Mouse (Mus musculus) kidney, postnatal 25 days (tissue): ENCODE results near the gene Grin3a.
A peak's percentile ranks its signal among the peaks of the same experiment; 100 is the strongest.
"Not testable (repeated sequence)": the region's sequence is repeated elsewhere in the genome, so short reads cannot be mapped to it uniquely, and the experiment has no call there.

Experiments
- DNase-seq, 2 experiments: peaks; one replicate each; pipeline ENCODE4 v3.0.0; 2021; ENCODE audit warnings: mixed read lengths in 2 of 2

The Grin3a gene

GRCm38 (mm10) chr4:49680171-49680875, 165.2 kb downstream of the Grin3a start:
- DNase-seq, result no peak

GRCm38 (mm10) chr4:49676790-49677189, 168.8 kb downstream of the Grin3a start:
- DNase-seq, result no peak

- no peak for DNase-seq
Observed at GRCm38 (mm10) chr4:49676071-49676470, 169.5 kb downstream of the Grin3a start.

GRCm38 (mm10) chr4:49664850-49665249, 180.7 kb downstream of the Grin3a start:
- no peak for DNase-seq

GRCm38 (mm10) chr4:49662231-49662630, 183.3 kb downstream of the Grin3a start:
- DNase-seq, result no peak

- DNase-seq, result no peak
Observed at GRCm38 (mm10) chr4:49661664-49662063, 183.9 kb downstream of the Grin3a start.

GRCm38 (mm10) chr4:49659421-49659820, 186.1 kb downstream of the Grin3a start:
- DNase-seq, result no peak

- DNase-seq, result no peak
Observed at GRCm38 (mm10) chr4:49639913-49640312, 205.6 kb downstream of the Grin3a start.

GRCm38 (mm10) chr4:49637821-49638220, 207.7 kb downstream of the Grin3a start:
- DNase-seq, result peak in 1 of 2 experiments; percentile 10

- DNase-seq, result no peak
Observed at GRCm38 (mm10) chr4:49632139-49632481, 213.4 kb downstream of the Grin3a start.

GRCm38 (mm10) chr4:49631319-49632138, 214.0 kb downstream of the Grin3a start, which contains the start of gene Rnf20:
Gene Rnf20 (plus strand): TSS chr4:49632006.
- peak; percentile 95 to 97 for DNase-seq

- peak; percentile 46 to 67 for DNase-seq
Observed at GRCm38 (mm10) chr4:49628941-49629340, 216.6 kb downstream of the Grin3a start.

GRCm38 (mm10) chr4:49626973-49627372, 218.6 kb downstream of the Grin3a start:
- DNase-seq, result peak; percentile 78 to 90

- DNase-seq, result not testable (repeated sequence)
Observed at GRCm38 (mm10) chr4:49624969-49625368, 220.6 kb downstream of the Grin3a start.

GRCm38 (mm10) chr4:49623916-49624315, 221.6 kb downstream of the Grin3a start:
- DNase-seq, result no peak

GRCm38 (mm10) chr4:49622272-49622671, 223.3 kb downstream of the Grin3a start:
- no peak for DNase-seq

GRCm38 (mm10) chr4:49619861-49620260, 225.7 kb downstream of the Grin3a start:
- DNase-seq, result not testable (repeated sequence)

- DNase-seq, result no peak
Observed at GRCm38 (mm10) chr4:49616924-49617323, 228.6 kb downstream of the Grin3a start.
